Mouse (Mus musculus): ENCODE measurements around the gene Hist1h2bl. TPM values are rescaled to one million over a fixed set of nuclear protein-coding genes. Genes with fewer than 3 reads are reported as not detected.
A peak's percentile ranks its signal among the peaks of the same experiment; 100 is the strongest.
"Not testable (repeated sequence)": the region's sequence is repeated elsewhere in the genome, so short reads cannot be mapped to it uniquely, and the experiment has no call there.

The Hist1h2bl gene
- total and polyA plus RNA-seq, 3 experiments: 10.5 to 12.9 TPM; not detected in 1

DNA sequence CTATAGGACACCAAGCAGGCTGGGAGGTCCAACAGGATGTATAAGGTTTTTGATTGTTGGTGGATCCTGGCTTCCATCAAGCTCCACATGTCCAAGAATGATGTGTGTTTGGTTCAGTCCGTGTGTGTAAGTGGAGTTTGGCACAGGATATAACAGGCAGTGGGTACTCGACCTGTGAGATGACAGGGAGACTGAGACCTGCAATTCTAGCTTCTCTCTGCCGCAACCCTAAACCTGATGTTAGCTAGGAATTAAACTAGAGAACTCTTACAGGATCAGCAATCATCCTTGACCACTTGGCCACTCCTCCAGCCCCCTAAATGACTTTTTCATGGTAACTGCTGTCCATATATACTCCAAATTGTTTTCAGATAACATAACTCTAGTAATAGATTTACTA lies 36.4 kb upstream of the Hist1h2bl start:
- intact Hi-C loops (cut with DNase I): loop anchor here (2.0 to 10.0 kb wide), 4 partner anchors 34 to 1982 kb away; partner anchors contain the start of genes Hist1h1c, Hist1h2ac, Hist1h2ag and Hist1h2an
- Histone ChIP-seq H3K9ac (ENCODE audit: low read depth, low read length) (no peak overlapping the region), H3K4me1 (ENCODE audit: control insufficient read depth, insufficient read depth, low read length) (no peaks in the 10 kb centered on the region; the same call in none of the 2 replicates), H3K36me3 (ENCODE audit: control insufficient read depth, insufficient read depth, low read length) (peaks cover 2% of the 10 kb centered on the region; the same call in 1 of the 2 replicates), H3K79me2 (replicated peaks; ENCODE audit: control insufficient read depth, insufficient read depth, low read length) (no peaks in the 10 kb centered on the region), H3K27me3 (ENCODE audit: control insufficient read depth, insufficient read depth, low read length) (no peaks in the 10 kb centered on the region), H3K27ac (no peak overlapping the region), H3K4me3 (no peak overlapping the region)
- WGBS: 50% methylated on average over 3 of the region's 3 CpGs
- DNase-seq: no peak
- TF ChIP-seq POLR2A (IDR thresholded peaks at IDR 0.05; ENCODE audit: insufficient read depth, low read depth, low read length) (no peak), EP300 (IDR thresholded peaks at IDR 0.05; ENCODE audit: insufficient read depth, low read depth, low read length) (no peak), CTCF (IDR thresholded peaks at IDR 0.05) (no peak)

DNA sequence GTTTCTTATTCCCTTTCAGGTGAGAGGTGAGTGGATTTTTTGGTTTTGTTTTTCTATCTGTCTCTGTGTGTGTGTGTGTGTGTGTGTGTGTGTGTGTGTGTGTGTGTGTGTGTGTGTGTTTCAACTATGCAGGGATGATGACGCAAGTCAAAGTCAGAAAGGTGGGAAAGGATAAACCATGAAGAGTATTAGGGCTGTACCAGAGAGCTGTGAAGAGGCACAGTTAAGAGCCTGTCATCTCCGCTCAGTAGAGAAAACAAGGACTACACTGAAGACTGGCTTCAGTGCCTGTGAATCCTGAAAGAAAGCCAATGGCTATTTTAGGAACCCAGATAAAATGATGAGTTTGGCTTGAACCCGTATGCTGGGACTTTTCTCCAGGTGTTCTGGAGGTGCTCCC lies 35.9 kb upstream of the Hist1h2bl start:
- intact Hi-C loops (cut with DNase I): loop anchor here (2.0 to 10.0 kb wide), 7 partner anchors 17 to 1983 kb away; partner anchors contain the start of genes Hist1h1c, Hist1h2ac, Hist1h2ag and Hist1h2an
- DNase-seq: no peak
- 46% methylated on average over 3 of the region's 3 CpGs for WGBS
- no peak overlapping the region for H3K4me3 ChIP-seq
- no peak for TF ChIP-seq CTCF (IDR thresholded peaks at IDR 0.05)
- TF ChIP-seq EP300 (IDR thresholded peaks at IDR 0.05; ENCODE audit: insufficient read depth, low read depth, low read length): no peak
- TF ChIP-seq POLR2A (IDR thresholded peaks at IDR 0.05; ENCODE audit: insufficient read depth, low read depth, low read length): no peak
- no peaks in the 10 kb centered on the region for H3K79me2 ChIP-seq (replicated peaks; ENCODE audit: control insufficient read depth, insufficient read depth, low read length)
- H3K27me3 ChIP-seq (ENCODE audit: control insufficient read depth, insufficient read depth, low read length): no peaks in the 10 kb centered on the region
- H3K9ac ChIP-seq (ENCODE audit: low read depth, low read length): no peak overlapping the region
- no peak overlapping the region for H3K27ac ChIP-seq
- H3K4me1 ChIP-seq (ENCODE audit: control insufficient read depth, insufficient read depth, low read length): no peaks in the 10 kb centered on the region; the same call in none of the 2 replicates
- peaks cover 2% of the 10 kb centered on the region; the same call in 1 of the 2 replicates for H3K36me3 ChIP-seq (ENCODE audit: control insufficient read depth, insufficient read depth, low read length)

DNA sequence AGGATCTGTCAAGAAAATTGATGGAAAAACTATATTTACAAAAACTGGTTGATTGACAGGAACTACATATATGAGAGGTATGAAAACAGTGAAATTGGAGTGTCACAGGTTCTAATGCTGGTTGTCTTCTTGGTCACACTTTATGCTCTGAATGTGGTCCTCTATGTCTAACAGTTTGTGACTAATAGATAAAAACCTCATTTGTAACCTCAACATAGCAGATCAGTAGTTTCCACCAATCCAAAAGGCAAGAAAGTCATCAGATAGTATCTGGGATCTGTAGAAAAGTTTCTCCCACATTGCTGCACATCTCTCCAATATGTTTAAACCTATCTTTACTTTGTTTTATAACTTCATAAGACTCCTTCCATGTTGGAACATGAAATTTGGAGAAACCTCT lies 35.5 kb upstream of the Hist1h2bl start:
- Histone ChIP-seq H3K4me1 (ENCODE audit: control insufficient read depth, insufficient read depth, low read length) (no peaks in the 10 kb centered on the region; the same call in none of the 2 replicates), H3K4me3 (no peak overlapping the region), H3K27ac (no peak overlapping the region), H3K79me2 (replicated peaks; ENCODE audit: control insufficient read depth, insufficient read depth, low read length) (no peaks in the 10 kb centered on the region), H3K36me3 (ENCODE audit: control insufficient read depth, insufficient read depth, low read length) (peaks cover 2% of the 10 kb centered on the region; the same call in 1 of the 2 replicates), H3K9ac (ENCODE audit: low read depth, low read length) (no peak overlapping the region), H3K27me3 (ENCODE audit: control insufficient read depth, insufficient read depth, low read length) (no peaks in the 10 kb centered on the region)
- no peak for DNase-seq
- intact Hi-C loops (cut with DNase I): loop anchor here (2.0 to 10.0 kb wide), 6 partner anchors 17 to 1983 kb away; partner anchors contain the start of genes Hist1h1c, Hist1h2ac, Hist1h2ag and Hist1h2bc
- no peak for TF ChIP-seq EP300 (IDR thresholded peaks at IDR 0.05; ENCODE audit: insufficient read depth, low read depth, low read length)
- TF ChIP-seq CTCF (IDR thresholded peaks at IDR 0.05): no peak
- TF ChIP-seq POLR2A (IDR thresholded peaks at IDR 0.05; ENCODE audit: insufficient read depth, low read depth, low read length): no peak

DNA sequence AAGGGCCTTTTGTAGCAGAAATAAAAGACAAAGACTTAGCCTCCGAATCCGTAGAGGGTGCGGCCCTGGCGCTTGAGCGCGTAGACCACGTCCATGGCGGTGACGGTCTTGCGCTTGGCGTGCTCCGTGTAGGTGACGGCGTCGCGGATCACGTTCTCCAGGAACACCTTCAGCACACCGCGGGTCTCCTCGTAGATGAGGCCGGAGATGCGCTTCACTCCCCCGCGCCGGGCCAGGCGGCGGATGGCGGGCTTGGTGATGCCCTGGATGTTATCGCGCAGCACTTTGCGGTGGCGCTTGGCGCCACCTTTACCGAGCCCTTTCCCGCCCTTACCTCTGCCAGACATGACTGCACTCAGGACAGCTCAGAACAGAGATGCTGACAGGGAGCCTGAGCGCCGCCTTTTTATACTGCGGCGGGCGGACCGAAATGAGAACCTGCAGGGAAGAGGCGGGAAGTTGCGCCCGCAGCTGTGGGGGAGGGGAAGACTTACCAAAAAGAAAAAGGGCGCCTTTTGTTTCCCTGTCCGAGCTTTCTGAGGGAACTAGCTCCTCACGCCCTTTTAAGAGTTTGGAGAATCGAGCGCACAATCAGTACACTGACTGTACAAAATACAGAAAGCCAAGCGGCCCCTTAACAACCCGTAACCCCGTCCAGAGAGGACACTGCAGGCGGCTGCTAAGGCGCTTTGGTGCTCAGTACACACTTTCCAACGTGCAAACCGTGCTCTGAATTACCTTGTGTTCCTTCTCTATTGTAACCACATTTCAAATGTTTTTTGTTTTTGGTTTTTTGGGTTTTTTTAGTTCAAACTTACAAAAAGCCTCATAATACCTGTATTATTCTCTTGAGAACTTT lies 34.4 kb upstream of the Hist1h2bl start, which contains the start of gene Hist1h4k:
Gene Hist1h4k (minus strand): TSS at position 347 of the 859 bp plus-strand sequence.
- TF ChIP-seq POLR2A (IDR thresholded peaks at IDR 0.05; ENCODE audit: insufficient read depth, low read depth, low read length): peak; percentile 87
- not testable (repeated sequence) for H3K36me3 ChIP-seq (ENCODE audit: control insufficient read depth, insufficient read depth, low read length); H3K4me1 ChIP-seq (ENCODE audit: control insufficient read depth, insufficient read depth, low read length); H3K27me3 ChIP-seq (ENCODE audit: control insufficient read depth, insufficient read depth, low read length); H3K79me2 ChIP-seq (replicated peaks; ENCODE audit: control insufficient read depth, insufficient read depth, low read length)
- peak within 1 kb of the TSS; percentile 52 for H3K4me3 ChIP-seq
- peak within 1 kb of the TSS; percentile 48 for H3K27ac ChIP-seq
- peak within 1 kb of the TSS; percentile 69 for H3K9ac ChIP-seq (ENCODE audit: low read depth, low read length)
- intact Hi-C loops (cut with DNase I): loop anchor here (2.0 to 10.0 kb wide), 6 partner anchors 16 to 1984 kb away; partner anchors contain the start of genes Hist1h1c, Hist1h2ac, Hist1h2ag and Hist1h2bc
- 1% methylated on average over 52 of the region's 56 CpGs for whole genome bisulfite sequencing
- DNase-seq: peak; percentile 89

DNA sequence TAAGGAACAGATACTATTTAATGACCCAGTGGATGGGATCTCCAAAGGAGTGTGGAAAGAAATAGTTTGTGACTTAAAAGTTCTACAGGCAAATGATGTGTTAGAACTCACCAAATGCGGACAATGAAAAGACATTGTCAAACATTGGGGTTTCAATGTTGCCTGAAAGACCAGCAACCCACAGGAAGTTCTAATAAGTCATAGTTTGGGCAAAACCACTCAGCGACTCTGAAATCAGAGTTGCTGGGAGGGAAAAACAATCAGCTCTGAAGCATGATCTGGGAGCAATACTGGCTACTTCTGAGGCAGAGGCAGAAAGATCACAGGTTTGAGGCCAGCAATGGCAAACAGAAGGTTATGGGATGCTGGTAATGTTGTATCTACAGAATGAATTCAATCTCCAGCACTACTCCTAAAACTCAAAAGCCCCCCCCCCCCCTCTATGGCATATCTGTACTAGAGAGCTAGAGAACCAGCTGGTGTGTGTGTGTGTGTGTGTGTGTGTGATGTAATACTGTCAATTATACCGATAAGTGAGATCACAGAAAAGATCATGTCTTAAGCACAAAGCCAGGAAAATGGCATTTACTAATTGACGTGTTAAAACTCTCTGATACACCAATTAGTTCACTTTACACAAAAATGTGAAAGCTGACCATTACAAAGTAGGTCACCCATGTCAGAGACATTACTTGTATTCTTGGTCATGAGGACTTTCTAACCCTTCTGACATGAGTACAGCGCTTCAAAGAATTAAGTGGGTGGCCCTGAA lies 33.6 kb upstream of the Hist1h2bl start:
- H3K27me3 ChIP-seq (ENCODE audit: control insufficient read depth, insufficient read depth, low read length): no peaks in the 10 kb centered on the region
- DNase-seq: no peak
- peak overlapping the region; percentile 52 for H3K4me3 ChIP-seq
- no peak overlapping the region; the same call in 1 of the 2 replicates for H3K27ac ChIP-seq
- peak overlapping the region; percentile 69; the same call in 1 of the 2 replicates for H3K9ac ChIP-seq (ENCODE audit: low read depth, low read length)
- no peaks in the 10 kb centered on the region for H3K79me2 ChIP-seq (replicated peaks; ENCODE audit: control insufficient read depth, insufficient read depth, low read length)
- 27% methylated on average over 5 of the region's 5 CpGs for WGBS
- H3K4me1 ChIP-seq (ENCODE audit: control insufficient read depth, insufficient read depth, low read length): no peaks in the 10 kb centered on the region; the same call in none of the 2 replicates
- TF ChIP-seq CTCF (IDR thresholded peaks at IDR 0.05): no peak
- no peak for TF ChIP-seq EP300 (IDR thresholded peaks at IDR 0.05; ENCODE audit: insufficient read depth, low read depth, low read length)
- TF ChIP-seq POLR2A (IDR thresholded peaks at IDR 0.05; ENCODE audit: insufficient read depth, low read depth, low read length): no peak
- intact Hi-C loops (cut with DNase I): loop anchor here (2.0 to 10.0 kb wide), 6 partner anchors 15 to 1985 kb away; partner anchors contain the start of genes Hist1h1c, Hist1h2ac, Hist1h2ag and Hist1h2bc
- peaks cover 2% of the 10 kb centered on the region; the same call in 1 of the 2 replicates for H3K36me3 ChIP-seq (ENCODE audit: control insufficient read depth, insufficient read depth, low read length)
